Mouse (Mus musculus) naive thymus-derived CD4-positive, alpha-beta T cell, adult 5 months (primary cell): Measurements from ENCODE around the gene Gtdc1. TPM values are rescaled to one million over a fixed set of nuclear protein-coding genes. Genes with fewer than 3 reads are reported as not detected.

Source experiments
- polyA plus RNA-seq: library from polyadenylated mRNA; unstranded; fragments of 100-300 nt; shearing (Covaris generic); gene quantifications from one replicate; pipeline ENCODE4 v1.2.1, GENCODE M21; 2017

The Gtdc1 gene
- 13.4 TPM for polyA plus RNA-seq

GRCm38 (mm10) chr2:44927482-44927811 is at the start of gene Gtdc1:
TSS of gene Gtdc1 (minus strand) at chr2:44927657.

Other genes starting within 250 kb of the Gtdc1 start
- gene Zeb2, start 189.7 kb upstream of the Gtdc1 start, polyA plus RNA-seq, result not detected